Mouse (Mus musculus) hindbrain, embryonic 11.5 days (tissue): ENCODE data around the gene Fabp2. TPM values are rescaled to one million over a fixed set of nuclear protein-coding genes. Genes with fewer than 3 reads are reported as not detected.

ENCODE experiments used
- ATAC-seq: fragments of 200-750 bp; cut with Nextera tagmentation; 2 replicates; pipeline ENCODE4 v1.8.0; 2017; ENCODE audit warnings: mild to moderate bottlenecking, moderate TSS enrichment, moderate library complexity; ENCODE audit not compliant: low FRiP score
- DNase-seq: peaks from one replicate; pipeline ENCODE4 v3.0.0-alpha.2; 2015; ENCODE audit warnings: low spot score
- H3K27ac ChIP-seq: fragments of 300-500 bp; sonication (generic); 2 replicates; pipeline ENCODE4 v1.5.1; 2014; ENCODE audit warnings: mild to moderate bottlenecking, low read depth, low read length
- H3K27me3 ChIP-seq: fragments of 300-500 bp; sonication (generic); 2 replicates; pipeline ENCODE4 v1.6.1; 2014; ENCODE audit warnings: mild to moderate bottlenecking, low read length, moderate library complexity, mixed read lengths; ENCODE audit not compliant: control insufficient read depth, insufficient read depth
- H3K36me3 ChIP-seq: fragments of 300-500 bp; sonication (generic); 2 replicates; pipeline ENCODE4 v1.6.1; 2014; ENCODE audit warnings: mild to moderate bottlenecking, low read length, moderate library complexity, mixed read lengths; ENCODE audit not compliant: control insufficient read depth, insufficient read depth
- H3K4me1 ChIP-seq: fragments of 300-500 bp; sonication (generic); replicated peaks from 2 replicates; pipeline ENCODE4 v1.6.1; 2014; ENCODE audit warnings: low read length, mixed read lengths; ENCODE audit not compliant: control insufficient read depth, insufficient read depth
- H3K4me2 ChIP-seq: fragments of 300-500 bp; sonication (generic); replicated peaks from 2 replicates; pipeline ENCODE4 v1.6.1; 2014; ENCODE audit warnings: mild to moderate bottlenecking, low read depth, low read length
- H3K4me3 ChIP-seq: fragments of 300-500 bp; sonication (generic); 2 replicates; pipeline ENCODE4 v1.5.1; 2014; ENCODE audit warnings: low read depth, low read length
- H3K9ac ChIP-seq: fragments of 300-500 bp; sonication (generic); 2 replicates; pipeline ENCODE4 v1.6.1; 2014; ENCODE audit warnings: low read depth, low read length
- H3K9me3 ChIP-seq: fragments of 300-500 bp; sonication (generic); 2 replicates; pipeline ENCODE4 v1.6.1; 2016; ENCODE audit warnings: low read length; ENCODE audit not compliant: control insufficient read depth
- WGBS: fragments of 180-500 bp; shearing (Covaris S2); extraction: QIAGEN DNeasy Blood & Tissue Kit; methylation state at CpG from one replicate; pipeline ENCODE4 v1.1.7; 2014; 5-methylcytosine and 5-hydroxymethylcytosine counted together
- polyA plus RNA-seq: library from polyadenylated mRNA; unstranded; fragments of >200 nt; fragmentation: Nextera tagmentation; extraction: Ambion mirVana; gene quantifications from 2 replicates; pipeline ENCODE4 v1.2.1, GENCODE M21; 2014

Fabp2 gene
- polyA plus RNA-seq, 1 experiment from 2014 or later = not detected

- Histone ChIP-seq H3K9me3 (no peaks in the 10 kb centered on the region), H3K4me1 (no peaks in the 10 kb centered on the region), H3K36me3 (no peaks in the 10 kb centered on the region), H3K4me3 (no peak overlapping the region), H3K4me2 (no peak overlapping the region), H3K27ac (no peak overlapping the region), H3K27me3 (no peaks in the 10 kb centered on the region), H3K9ac (no peak overlapping the region)
- DNase-seq (no peak), ATAC-seq (no peak)
- WGBS = 96% methylated on average over 3 of the region's 3 CpGs
These were observed 17.3 kb upstream of the Fabp2 start for GRCm38 (mm10) chr3:122877543-122877942.

GRCm38 (mm10) chr3:122878705-122879315 lies 16.1 kb upstream of the Fabp2 start:
- 90% methylated on average over 8 of the region's 8 CpGs for WGBS
- no peak for ATAC-seq

GRCm38 (mm10) chr3:122887505-122888301 lies 7.2 kb upstream of the Fabp2 start:
- Histone ChIP-seq H3K9me3 (no peaks in the 10 kb centered on the region), H3K9ac (no peak overlapping the region), H3K4me2 (no peak overlapping the region), H3K27ac (no peak overlapping the region), H3K4me1 (no peaks in the 10 kb centered on the region), H3K27me3 (no peaks in the 10 kb centered on the region), H3K4me3 (no peak overlapping the region), H3K36me3 (no peaks in the 10 kb centered on the region)
- ATAC-seq (no peak), DNase-seq (no peak)
- WGBS = 84% methylated on average over 4 of the region's 4 CpGs

More at GRCm38 (mm10) chr3:122878705-122879315, 16.1 kb upstream of the Fabp2 start:
- H3K36me3 ChIP-seq = no peaks in the 10 kb centered on the region
- no peaks in the 10 kb centered on the region for H3K27me3 ChIP-seq
- H3K4me3 ChIP-seq = no peak overlapping the region
- no peak overlapping the region for H3K4me2 ChIP-seq
- H3K9ac ChIP-seq = no peak overlapping the region
- no peaks in the 10 kb centered on the region for H3K9me3 ChIP-seq
- no peaks in the 10 kb centered on the region for H3K4me1 ChIP-seq
- H3K27ac ChIP-seq = no peak overlapping the region
- DNase-seq = no peak

- H3K4me1 ChIP-seq = no peaks in the 10 kb centered on the region
- DNase-seq (no peak), ATAC-seq (no peak)
- H3K4me2 ChIP-seq = no peak overlapping the region
- H3K4me3 ChIP-seq = no peak overlapping the region
- no peaks in the 10 kb centered on the region for H3K36me3 ChIP-seq
- no peak overlapping the region for H3K27ac ChIP-seq
- H3K9me3 ChIP-seq = no peaks in the 10 kb centered on the region
- WGBS = 92% methylated on average over 5 of the region's 5 CpGs
- H3K9ac ChIP-seq = no peak overlapping the region
- H3K27me3 ChIP-seq = no peaks in the 10 kb centered on the region
These were observed 6.5 kb upstream of the Fabp2 start for GRCm38 (mm10) chr3:122888371-122888819.

- Histone ChIP-seq H3K9me3 (no peaks in the 10 kb centered on the region), H3K4me3 (no peak overlapping the region), H3K36me3 (no peaks in the 10 kb centered on the region), H3K4me2 (no peak overlapping the region), H3K4me1 (no peaks in the 10 kb centered on the region), H3K9ac (no peak overlapping the region), H3K27ac (no peak overlapping the region), H3K27me3 (no peaks in the 10 kb centered on the region)
- WGBS = 86% methylated on average over 11 of the region's 11 CpGs
- no peak for DNase-seq
- no peak for ATAC-seq
These were observed 388 bp downstream of the Fabp2 start for GRCm38 (mm10) chr3:122895189-122895731.

- H3K36me3 ChIP-seq = no peaks in the 10 kb centered on the region
- DNase-seq (no peak), ATAC-seq (0 out of 2 replicates have a peak, but pooled peaks have one; percentile 22)
- H3K27ac ChIP-seq = no peak overlapping the region
- 62% methylated on average over 6 of the region's 6 CpGs for WGBS
- no peaks in the 10 kb centered on the region for H3K4me1 ChIP-seq
- no peaks in the 10 kb centered on the region for H3K27me3 ChIP-seq
- no peak overlapping the region for H3K4me2 ChIP-seq
- no peak overlapping the region for H3K9ac ChIP-seq
- H3K4me3 ChIP-seq = no peak overlapping the region
- no peaks in the 10 kb centered on the region for H3K9me3 ChIP-seq
These were observed 3.4 kb downstream of the Fabp2 start for GRCm38 (mm10) chr3:122898254-122898653.

GRCm38 (mm10) chr3:122903746-122904433 lies 9.0 kb downstream of the Fabp2 start:
- Histone ChIP-seq H3K4me2 (no peak overlapping the region), H3K36me3 (no peaks in the 10 kb centered on the region), H3K4me1 (no peaks in the 10 kb centered on the region), H3K9ac (no peak overlapping the region), H3K4me3 (no peak overlapping the region), H3K27me3 (no peaks in the 10 kb centered on the region), H3K27ac (no peak overlapping the region), H3K9me3 (no peaks in the 10 kb centered on the region)
- DNase-seq (peak; percentile 73), ATAC-seq (peak; percentile 59; the same call in 1 of the 2 replicates)
- WGBS = 46% methylated on average over 12 of the region's 12 CpGs

- 85% methylated on average over 2 of the region's 2 CpGs for WGBS
- DNase-seq = no peak
- Histone ChIP-seq H3K9me3 (no peaks in the 10 kb centered on the region), H3K9ac (no peak overlapping the region), H3K36me3 (no peaks in the 10 kb centered on the region), H3K4me1 (no peaks in the 10 kb centered on the region), H3K4me2 (no peak overlapping the region), H3K27me3 (no peaks in the 10 kb centered on the region), H3K4me3 (no peak overlapping the region), H3K27ac (no peak overlapping the region)
- ATAC-seq = no peak
These were observed 13.0 kb downstream of the Fabp2 start for GRCm38 (mm10) chr3:122907841-122908240.
